Mouse (Mus musculus): ENCODE results near the gene Slc6a16.

The Slc6a16 gene

DNA sequence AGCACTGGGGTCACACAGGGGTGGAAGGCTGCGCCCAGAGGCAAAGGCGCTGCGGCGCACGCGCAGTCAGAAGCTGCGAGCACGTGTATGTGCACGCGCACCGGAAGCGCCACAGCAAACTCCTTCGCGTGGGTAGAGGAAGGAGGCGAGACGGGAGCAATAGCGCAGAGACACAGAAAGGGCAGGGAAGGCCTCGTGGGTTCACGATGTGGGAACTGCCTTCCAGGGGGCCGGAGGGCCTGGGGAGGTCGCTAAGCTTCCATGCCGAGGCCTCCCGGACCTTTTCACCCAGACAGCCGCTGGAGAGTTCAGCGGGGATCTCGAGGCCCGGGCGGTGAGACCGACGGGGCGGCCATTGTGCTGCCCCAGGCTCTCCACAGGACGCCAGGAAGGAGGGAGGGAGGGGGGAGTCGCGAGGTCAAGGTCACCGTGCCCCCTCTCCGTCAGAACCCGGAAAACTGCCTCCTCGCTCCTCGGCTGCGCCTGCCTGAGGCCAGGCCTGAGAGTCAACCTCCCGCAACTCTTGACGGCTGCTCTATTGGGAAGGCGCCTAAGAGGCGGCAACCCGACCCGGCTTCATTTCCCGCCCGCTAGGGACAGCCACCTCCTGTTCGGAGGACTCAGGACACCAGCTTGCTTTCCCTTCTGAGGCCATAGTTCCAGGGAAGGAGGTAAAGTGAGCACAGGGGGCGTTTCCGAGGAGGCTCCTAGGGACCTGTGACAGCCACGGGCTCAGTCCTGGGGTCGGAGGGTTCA is at the start of gene Slc6a16:
Gene Slc6a16, plus strand, starts transcription at position 453 of the 756 bp plus-strand sequence.
- peak in 1 of 2 experiments; percentile 32 for DNase-seq (ENCODE audit: low spot score in 2 of 2)

DNA sequence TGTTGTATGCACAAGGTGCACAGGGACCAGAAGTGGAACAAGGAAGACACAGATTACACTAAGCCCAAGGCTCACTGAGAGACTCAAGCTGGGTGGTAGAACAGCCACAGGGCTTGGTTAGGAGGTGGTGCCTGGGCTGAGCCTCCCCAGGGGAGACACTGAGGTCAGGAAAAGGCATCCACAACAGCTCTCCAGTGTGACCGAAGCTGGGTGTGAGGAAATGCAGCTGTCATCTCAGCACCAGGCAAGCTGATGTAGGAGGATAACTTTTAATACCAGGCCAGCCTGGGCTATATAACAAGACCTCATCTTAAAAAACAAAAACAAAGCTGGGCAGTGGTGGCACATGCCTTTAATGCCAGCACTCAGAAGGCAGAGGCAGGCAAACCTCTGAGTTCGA is 49.7 kb upstream of the Slc6a16 start:
- no peak for DNase-seq (ENCODE audit: low spot score in 2 of 2)

DNA sequence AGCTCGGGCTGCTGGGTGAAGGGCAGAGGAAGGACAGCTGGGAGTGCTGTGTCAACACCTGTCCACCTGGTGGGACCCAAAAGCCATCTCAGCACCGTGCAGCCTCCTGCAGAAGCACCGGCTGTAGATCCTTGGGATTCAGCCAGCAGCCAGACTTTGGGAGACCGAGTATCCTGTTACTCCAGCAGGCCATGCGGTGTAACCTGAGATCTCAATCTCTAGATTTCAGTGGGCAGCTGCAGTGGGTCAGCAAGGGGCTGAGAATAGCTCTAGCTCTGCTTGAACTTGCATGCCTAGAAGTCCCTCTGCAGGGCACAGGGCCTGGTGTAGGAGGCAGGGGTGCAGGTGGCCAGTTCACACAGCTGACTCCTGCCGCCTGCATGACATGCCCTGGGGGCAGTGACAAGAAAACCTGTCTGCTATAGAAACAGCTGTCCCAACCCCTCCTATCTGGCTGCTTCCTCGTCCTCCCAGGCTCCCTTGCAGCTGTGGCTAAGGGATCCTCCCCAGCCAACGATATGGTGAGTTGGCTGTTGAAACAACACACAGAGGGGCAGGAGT is 49.0 kb upstream of the Slc6a16 start:
- no peak for DNase-seq (ENCODE audit: low spot score in 2 of 2)

DNA sequence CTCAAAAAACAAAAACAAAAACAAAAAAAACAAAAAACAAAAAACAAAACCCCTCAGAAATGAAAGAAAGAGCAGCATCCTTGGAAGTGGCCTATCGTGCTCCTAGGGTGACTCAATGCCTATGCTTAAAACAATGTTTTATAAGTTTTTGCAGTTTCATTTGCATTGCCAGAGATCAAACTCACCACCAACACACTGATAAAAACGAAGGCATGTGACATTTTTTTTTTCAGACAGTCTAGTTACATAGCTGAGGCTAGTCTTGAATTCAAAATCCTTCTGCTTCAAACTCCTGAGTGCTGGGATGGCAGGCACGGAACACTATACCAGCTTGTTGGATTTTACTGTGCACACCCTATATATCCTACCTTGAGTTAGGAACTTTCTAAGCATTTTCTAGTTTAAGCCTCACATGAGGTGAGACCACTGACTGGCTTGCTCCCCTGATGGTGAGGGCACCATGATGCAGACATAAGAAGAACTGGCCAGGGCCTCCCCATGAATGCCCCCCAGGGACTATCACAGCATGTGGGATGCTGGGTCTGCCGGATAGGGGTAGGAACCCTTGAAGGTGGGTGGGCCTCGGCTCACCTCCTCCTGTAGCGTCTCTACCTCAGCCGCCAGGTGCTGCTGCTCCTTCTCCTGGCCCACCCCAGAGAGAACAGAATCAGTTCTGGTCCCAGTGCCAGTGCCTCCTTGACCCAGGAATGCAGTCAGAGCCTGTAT is 48.1 kb upstream of the Slc6a16 start:
- DNase-seq (ENCODE audit: low spot score in 2 of 2) = no peak

DNA sequence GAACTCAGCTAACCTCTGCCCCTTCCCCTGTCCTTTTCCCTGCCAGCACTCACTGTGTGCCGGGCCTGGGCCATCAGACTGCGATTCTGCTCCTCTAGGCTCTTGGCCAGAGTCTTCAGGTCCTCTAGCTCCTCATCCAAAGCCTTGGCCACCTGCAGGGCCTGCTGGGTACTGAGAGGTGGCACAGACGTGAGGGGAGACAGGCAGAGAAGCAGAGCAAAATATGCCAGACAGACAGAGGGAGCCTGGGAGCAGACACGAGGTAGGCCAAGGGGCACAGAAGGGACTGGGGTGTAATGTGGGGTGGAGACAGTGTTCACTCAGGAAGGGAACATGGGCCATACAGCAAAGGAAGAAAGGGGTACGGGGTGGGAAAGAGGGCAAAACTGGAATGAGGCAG is 47.5 kb upstream of the Slc6a16 start:
- DNase-seq (ENCODE audit: low spot score in 2 of 2) = no peak

DNA sequence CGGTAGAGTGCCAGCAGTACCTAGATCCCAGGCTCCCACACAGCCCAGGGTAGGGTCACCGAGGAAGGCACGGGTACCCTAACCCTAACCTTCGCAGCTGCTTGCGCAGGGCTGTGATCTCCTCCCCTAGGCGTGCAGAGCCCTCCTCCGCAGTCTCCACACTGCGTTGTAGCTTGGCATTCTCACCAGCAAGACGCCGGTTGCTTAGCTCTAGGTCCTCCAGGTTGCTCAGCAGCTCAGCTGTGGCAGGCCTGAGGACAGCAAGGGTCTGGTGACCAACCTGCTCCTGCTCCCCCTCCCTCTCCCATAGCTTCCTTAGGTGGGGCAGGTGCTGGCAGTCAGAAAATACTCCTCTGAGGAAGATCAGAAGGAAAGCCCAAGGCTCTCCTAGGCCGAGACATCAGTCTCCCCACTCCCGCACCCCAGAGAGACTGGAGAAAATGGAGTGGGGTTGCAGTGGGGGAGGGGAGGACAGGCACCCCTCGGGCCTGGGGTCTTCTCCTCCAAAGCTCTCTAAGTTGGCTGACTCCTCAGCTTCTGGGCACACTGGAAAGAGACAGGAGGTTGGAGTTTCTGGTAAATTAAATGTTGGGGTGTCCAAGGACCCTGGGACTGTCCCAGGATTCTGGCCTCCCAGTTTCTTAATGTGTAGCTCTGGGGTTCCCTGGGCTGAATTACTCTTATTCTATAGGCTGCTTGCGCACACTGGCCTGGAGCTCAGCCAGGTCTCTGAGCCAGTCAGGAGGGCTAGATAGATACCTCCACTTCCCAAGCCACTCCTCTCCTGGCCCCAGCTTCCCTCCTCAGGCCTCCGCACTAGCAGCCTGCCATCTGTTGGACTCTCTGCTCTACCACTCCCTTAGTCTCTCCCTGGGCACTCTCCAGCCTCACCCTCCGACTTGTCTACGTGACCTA is 46.8 kb upstream of the Slc6a16 start:
- no peak for DNase-seq (ENCODE audit: low spot score in 2 of 2)

DNA sequence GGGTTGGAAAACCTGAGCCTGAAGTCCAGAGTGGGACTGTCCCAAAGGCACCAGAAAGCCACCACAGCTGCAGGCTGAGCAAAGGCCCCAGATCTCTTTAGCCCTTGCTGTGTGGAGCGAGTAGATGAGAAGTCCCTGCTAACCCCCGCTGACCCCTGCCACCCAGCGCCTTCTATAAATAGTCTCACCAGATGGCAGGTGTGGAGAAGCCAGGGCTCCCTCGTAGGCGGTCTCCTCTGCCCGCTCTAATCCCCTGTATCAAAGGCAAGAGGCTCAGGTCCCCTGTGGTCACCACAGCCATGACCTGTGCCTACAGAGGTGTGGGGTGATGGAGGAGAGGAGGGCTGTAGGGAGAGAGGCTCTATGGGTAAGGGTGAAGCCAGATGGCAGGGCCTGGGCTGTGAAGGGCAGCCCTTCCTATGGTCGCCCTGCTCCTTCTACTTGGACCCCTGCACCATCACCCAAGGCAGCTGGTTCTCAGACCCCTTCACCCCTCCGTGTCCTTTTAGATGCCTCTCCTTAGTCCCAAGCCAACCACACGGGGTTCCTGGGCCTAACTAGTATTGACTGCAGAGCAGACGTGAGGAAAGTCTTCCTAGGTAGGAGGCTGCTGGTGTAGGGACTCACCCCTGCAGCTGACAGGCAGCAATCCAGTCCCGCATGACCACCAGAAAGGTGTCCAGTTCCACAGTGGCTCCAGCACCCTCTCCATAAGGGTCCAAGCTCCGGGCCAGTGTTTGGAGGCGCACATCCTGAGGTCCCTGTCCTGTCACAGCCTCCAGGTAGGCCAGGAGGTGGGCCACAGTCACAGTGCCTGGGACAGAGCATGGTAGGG is 45.3 kb upstream of the Slc6a16 start:
- DNase-seq (ENCODE audit: low spot score in 2 of 2) = no peak

DNA sequence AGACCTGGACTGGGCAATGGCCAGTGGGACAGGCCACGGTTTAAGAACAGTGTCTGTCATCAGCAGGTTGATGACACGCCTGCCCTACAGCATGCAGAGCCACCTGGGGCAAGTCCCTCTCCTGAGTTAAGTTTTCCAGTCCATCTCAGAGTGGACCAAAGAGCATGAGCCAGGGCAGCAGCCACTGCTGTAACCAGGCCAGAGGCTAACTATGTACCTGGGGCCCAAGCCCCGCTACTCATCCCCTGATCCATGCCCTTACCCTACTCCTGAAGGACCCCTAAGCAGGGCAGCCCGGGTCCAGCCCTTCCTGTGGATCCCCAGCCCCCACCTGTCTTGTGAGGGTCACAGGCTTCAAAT is 44.7 kb upstream of the Slc6a16 start:
- no peak for DNase-seq (ENCODE audit: low spot score in 2 of 2)

DNA sequence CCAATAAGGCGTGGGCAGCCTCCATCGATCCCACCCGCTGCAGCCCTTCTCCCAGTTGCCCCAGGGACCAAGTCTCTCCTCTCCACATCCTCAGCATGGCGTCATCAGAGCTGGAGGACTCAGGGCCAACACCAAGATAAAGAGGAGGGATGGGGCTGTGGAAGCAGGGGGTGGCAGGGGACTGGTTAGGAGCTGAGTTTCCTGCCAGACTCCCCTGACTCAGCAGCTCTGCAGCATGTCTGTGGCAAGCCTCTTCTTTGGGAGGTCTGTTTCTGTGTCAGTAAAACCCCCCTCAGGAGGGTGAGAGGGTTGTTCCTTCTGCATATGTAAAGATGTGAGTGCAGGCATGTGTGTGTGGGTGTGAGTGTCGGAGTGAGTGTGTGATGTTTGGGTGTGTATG is 43.9 kb upstream of the Slc6a16 start:
- no peak for DNase-seq (ENCODE audit: low spot score in 2 of 2)

DNA sequence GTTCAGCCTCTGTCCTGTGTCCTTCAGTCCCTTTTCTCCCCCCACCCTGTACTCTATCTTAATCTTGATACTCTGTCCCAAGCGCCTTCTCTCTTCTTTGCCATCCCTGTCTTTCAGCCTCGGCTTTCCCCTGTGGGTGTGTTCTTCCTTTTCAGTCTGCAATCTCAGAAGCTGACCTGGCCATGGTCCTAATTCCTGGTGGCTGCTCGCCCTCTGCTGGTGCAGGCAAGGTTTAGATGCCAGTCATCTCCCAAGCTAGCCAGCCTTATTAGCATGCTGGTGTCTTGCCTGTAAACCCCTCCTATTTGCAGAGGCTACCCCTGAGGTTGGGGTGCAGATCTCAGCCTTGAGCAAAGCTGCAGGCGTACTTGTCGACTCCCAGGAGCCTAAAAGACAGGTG is 42.5 kb upstream of the Slc6a16 start:
- peak in 1 of 2 experiments; percentile 68 for DNase-seq (ENCODE audit: low spot score in 2 of 2)

DNA sequence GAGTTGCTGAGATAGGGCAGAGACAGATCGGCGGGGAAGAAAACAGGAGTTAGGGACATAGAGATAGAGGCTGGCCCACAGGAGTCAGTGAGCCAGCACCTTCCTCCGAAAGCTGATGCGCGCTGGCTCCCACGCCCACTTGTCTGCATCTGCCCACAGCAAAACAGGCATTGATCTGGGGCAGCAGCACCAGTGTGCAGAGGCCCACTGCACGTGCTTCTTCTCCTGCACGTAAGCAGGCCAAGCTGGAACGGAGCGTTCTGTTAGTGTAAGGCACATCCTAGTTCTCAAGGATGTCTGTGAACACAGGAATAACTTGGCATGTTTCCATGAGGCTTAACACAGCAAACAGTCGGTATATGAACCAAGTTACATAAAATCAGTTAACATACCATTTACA is 41.9 kb upstream of the Slc6a16 start:
- no peak for DNase-seq (ENCODE audit: low spot score in 2 of 2)

DNA sequence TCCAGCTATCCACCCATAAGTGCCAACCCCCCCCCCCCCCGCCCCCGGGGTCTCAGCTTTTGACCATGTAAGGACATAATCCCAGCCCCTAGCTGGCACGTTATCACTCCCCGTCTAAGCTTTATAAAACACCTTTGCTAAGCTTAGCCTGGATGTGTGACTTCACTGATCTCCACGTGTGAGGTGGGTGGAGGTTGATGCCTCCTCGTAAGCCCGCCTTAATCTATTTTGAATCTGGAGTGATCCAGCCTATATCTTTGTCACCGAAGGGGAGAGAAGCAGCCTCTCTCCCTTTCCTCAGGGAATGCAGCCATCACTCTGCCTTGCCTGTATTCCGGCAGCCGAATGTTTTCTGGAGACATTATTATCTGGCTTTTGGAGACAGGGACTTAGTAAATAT is 38.2 kb upstream of the Slc6a16 start:
- no peak for DNase-seq (ENCODE audit: low spot score in 2 of 2)

DNA sequence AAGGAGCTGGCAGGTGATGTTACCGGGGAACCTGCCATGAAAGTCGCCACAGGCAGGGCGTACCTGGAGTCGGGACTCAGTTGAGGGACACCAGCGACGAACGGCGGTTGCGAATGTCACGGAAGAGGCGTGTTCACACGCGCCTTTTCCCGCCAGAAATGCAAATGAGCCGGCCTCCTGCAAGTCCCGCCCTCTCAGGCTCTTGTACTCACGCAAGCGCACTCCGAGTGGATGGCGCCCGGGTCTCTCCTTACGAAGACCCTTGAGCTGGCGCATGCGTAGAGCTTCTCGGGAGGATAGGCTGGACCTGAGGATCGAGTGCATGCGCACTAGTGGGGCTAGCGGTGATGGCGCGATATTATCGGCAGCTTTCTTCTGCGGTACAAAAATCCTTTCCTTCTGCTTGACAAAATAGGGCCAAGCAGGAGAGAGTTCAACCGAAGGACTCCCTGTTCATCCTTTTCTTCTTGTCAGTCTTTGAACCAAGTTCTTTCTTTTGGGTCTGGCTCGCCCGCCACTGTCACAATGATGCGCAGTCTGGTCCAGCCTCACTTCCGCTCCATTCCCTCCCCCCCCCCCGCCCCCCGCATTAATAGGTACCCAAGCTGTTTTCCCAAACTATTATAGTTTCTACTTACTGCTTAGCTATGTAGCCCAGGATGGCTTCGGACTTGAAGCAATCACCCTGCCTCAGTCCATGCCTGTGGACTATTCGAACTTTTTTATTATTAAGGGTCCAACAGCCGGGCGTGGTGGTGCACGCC is 36.3 kb upstream of the Slc6a16 start, which contains the start of gene Ccdc155:
Gene Ccdc155, minus strand, starts transcription at position 513 of the 764 bp plus-strand sequence.
- peak; percentile 63 to 88 for DNase-seq (ENCODE audit: low spot score in 2 of 2)

DNA sequence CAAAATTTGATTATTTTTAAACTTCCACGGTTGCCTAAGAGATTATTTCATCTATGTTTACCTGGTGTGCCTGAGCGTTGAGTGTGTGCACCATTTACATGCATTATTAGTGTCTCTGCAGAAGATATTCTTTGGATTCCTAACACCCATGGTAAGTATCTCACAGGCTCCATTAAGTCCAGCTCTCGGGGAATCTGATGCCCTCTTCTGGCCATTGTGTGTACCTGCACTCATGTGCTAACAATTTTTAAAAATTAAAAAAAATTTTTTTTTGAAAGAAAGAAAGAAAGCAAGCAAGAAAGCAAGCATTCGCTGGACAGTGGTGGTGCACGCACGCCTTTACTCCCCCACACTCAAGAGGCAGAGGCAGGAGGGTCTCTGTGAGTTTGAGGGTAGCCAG is 32.6 kb upstream of the Slc6a16 start:
- no peak for DNase-seq (ENCODE audit: low spot score in 2 of 2)

DNA sequence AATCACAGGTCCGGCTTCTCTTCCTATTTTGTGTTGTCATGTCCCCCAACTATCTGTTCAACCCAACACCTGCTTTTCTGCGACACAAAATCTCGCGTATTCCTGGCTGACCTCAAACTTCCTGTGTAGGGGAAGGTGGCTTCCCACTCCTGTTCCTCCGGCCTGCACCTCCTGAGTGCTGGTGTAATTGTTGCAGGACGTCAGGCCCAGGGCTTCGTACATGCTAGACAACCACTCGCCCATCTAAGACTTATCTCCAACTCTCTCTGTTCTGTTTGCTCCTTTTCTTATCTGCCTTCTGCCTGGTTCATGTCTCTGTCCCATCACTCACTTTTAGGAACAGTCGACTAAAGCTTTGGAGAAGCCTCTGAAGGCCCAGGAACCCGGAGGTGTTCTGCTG is 29.8 kb upstream of the Slc6a16 start:
- DNase-seq (ENCODE audit: low spot score in 2 of 2) = no peak

DNA sequence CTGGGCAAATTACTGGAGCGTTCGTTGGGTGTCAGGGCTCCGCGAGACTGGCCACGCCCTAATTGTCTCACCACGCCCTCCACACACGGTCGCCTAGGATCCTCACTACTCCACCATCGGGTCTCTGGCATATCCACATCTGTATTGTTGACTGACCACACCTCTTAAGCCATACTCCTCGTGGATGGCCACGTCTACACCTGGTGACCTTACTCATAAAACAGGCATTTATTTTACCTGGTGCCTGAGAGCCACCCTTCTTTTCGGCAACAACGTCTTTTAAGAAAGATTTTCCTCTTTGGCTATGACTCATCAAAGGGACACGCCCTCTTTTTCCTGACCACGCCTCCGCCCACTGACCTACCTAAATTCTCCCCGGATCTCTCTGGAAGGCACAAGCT is 29.0 kb upstream of the Slc6a16 start, which contains the start of gene Dkkl1:
Gene Dkkl1, minus strand, starts transcription at position 297 of the 401 bp plus-strand sequence.
- DNase-seq (ENCODE audit: low spot score in 2 of 2) = peak in 1 of 2 experiments; percentile 52

DNA sequence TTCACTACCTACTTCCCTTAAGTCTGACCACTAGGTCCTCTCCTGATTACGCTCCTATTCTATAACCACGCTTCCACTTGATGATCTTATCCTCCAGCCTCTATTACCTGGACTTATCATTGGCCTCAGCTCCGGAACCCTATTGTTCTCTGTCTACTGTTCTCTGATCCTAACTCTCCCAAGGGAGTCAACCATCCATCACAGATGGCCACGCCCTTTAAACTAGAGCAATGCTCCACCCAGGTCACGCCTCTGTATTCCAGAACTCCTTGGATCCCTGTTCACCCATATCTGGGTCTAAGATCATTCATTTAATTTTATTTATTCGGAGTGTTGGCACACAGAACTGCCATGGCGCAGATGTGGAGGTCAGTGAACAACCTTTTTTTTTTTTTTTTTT is 28.5 kb upstream of the Slc6a16 start:
- no peak for DNase-seq (ENCODE audit: low spot score in 2 of 2)

DNA sequence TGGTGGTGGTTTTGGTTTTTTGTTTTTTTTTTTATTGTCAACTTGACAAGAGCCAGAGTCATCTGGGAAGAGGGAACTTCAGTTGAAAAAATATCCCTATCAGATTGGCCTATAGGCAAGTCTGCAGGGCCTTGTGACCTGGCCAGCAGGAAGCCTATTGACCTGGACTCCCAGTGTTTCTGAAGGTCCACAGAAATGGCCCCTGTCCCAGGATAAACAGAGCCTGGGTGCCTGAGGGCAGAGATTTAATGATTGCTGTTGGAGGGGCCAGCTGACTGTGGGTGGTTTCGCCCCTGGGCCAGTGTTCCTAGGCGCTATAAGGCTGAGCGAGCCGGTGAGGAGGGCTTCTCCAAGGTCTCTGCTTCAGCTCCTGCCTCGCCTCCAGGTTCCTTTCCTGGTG is 27.2 kb upstream of the Slc6a16 start:
- no peak for DNase-seq (ENCODE audit: low spot score in 2 of 2)

DNA sequence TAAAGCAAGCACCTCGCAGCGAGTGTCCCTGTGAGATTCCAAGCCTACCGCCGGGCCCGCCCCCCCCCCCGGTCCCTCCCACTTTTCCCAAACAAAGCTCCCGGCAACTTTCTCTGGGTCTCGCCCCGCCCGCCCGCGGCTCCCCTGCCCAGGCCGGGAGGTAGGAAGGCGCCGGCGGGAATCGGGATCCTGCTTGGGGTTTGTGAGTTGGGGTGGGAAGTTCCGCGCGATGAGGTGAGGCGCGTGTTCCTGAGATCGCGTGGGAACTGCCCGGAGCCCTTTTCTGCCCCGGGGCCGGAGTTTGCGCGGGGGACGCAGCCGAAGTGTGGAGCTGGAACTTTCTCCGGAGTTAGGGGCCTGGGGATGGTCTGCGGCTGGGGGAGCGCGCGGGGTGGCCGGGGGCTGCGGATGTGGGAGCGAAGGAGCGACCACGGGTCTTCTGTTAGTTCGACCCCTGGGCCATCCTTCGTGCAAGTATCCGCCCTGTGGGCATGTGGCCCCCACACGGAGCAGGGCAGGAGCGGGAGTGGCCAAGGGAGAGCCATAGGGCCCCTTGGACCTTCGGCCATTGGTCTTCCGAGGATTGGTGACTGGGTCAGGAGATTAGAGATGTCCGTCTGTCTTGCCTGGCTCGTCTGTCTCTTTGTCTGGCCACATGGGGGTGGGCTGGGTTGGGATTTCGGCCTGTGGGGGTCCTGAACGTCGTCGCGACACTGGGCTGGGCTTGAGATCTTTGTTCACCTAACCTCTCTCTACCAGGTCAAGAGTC is 25.0 kb upstream of the Slc6a16 start, which contains the start of gene Tead2:
Gene Tead2, plus strand, starts transcription at position 81 of the 769 bp plus-strand sequence.
- no peak for DNase-seq (ENCODE audit: low spot score in 2 of 2)
